Mouse (Mus musculus) midbrain, embryonic 15.5 days (tissue): Measurements from ENCODE around the gene Arl4d. TPM values are rescaled to one million over a fixed set of nuclear protein-coding genes. Genes with fewer than 3 reads are reported as not detected.

ENCODE experiments used
- polyA plus RNA-seq: library from polyadenylated mRNA; unstranded; fragments of >200 nt; fragmentation: Nextera tagmentation; extraction: Ambion mirVana; gene quantifications from 2 replicates; pipeline ENCODE4 v1.2.1, GENCODE M21; 2015

Gene Arl4d
- polyA plus RNA-seq, 1 experiment from 2014 or later, result 5.0 TPM

Other genes with a start within 250 kb of the Arl4d start
- gene Aarsd1, start 247.9 kb upstream of the Arl4d start, polyA plus RNA-seq, result 103 and 108 TPM in 2 replicates
- gene Gm27029, start 240.7 kb upstream of the Arl4d start, polyA plus RNA-seq, result 8.3 and 8.7 TPM in 2 replicates
- gene Rundc1, start 240.5 kb upstream of the Arl4d start, polyA plus RNA-seq, result 31.7 and 34.9 TPM in 2 replicates
- gene Ptges3l, start 240.2 kb upstream of the Arl4d start, polyA plus RNA-seq, result 1.7 and 2.0 TPM in 2 replicates
- gene Rpl27, start 223.2 kb upstream of the Arl4d start, polyA plus RNA-seq, result 197 and 212 TPM in 2 replicates
- 3.9 and 4.0 TPM in 2 replicates for gene Ifi35, start 217.1 kb upstream of the Arl4d start, polyA plus RNA-seq
- gene Rnd2, start 200.5 kb upstream of the Arl4d start, polyA plus RNA-seq, result 68.3 and 77.4 TPM in 2 replicates
- gene Vat1, start 199.3 kb upstream of the Arl4d start, polyA plus RNA-seq, result 128 and 133 TPM in 2 replicates
- gene Brca1, start 113.6 kb upstream of the Arl4d start, polyA plus RNA-seq, result 1.5 and 2.8 TPM in 2 replicates
- 102 and 103 TPM in 2 replicates for gene Nbr1, start 113.4 kb upstream of the Arl4d start, polyA plus RNA-seq
- gene Tmem106a, start 83.3 kb upstream of the Arl4d start, polyA plus RNA-seq, result 3.1 and 4.5 TPM in 2 replicates
- not detected in 2 replicates for gene Gm11634, start 66.3 kb upstream of the Arl4d start, polyA plus RNA-seq
- 11.1 and 13.2 TPM in 2 replicates for gene Rdm1, start 38.3 kb upstream of the Arl4d start, polyA plus RNA-seq
- 31.1 and 33.9 TPM in 2 replicates for gene Dhx8, start 67.4 kb downstream of the Arl4d start, polyA plus RNA-seq
- gene Etv4, start 119.8 kb downstream of the Arl4d start, polyA plus RNA-seq, result 5.9 and 7.5 TPM in 2 replicates
- 0.57 and 0.75 TPM in 2 replicates for gene Meox1, start 228.8 kb downstream of the Arl4d start, polyA plus RNA-seq